In genomic region chr2:178413481-178414260, GRCm38 (mm10) we compare ENCODE assay signal across 8 mouse cellular contexts. TPM values are rescaled to one million over a fixed set of nuclear protein-coding genes. Genes with fewer than 3 reads are reported as not detected.
A peak's percentile ranks its signal among the peaks of the same experiment; 100 is the strongest.
DNase-seq lines count a peak whose midpoint lies in the region; ATAC-seq and TF ChIP-seq lines count a peak whose summit lies in the region.

No protein-coding gene starts in this region.

- H3K36me3 ChIP-seq in kidney, embryonic 15.5 days = peaks cover 7% of the 10 kb centered on the region
- no peaks in the 10 kb centered on the region for H3K36me3 ChIP-seq in forebrain, embryonic 13.5 days (ENCODE audit: poor library complexity, severe bottlenecking)
- peaks cover 5% of the 10 kb centered on the region for H3K36me3 ChIP-seq in hindbrain, embryonic 13.5 days
- peaks cover 6% of the 10 kb centered on the region; the same call in 1 of the 2 replicates for H3K36me3 ChIP-seq in limb, embryonic 14.5 days (ENCODE audit: control insufficient read depth, insufficient read depth, low read length)

- TF ChIP-seq CTCF in bone marrow, adult 2 months (IDR thresholded peaks at IDR 0.05; ENCODE audit: control insufficient read depth, insufficient read depth, low read length) = no peak

- H3K27ac ChIP-seq in kidney, embryonic 15.5 days = peak overlapping the region; percentile 70; the same call in 1 of the 2 replicates
- H3K27ac ChIP-seq in bone marrow, adult 2 months (ENCODE audit: control insufficient read depth, insufficient read depth, low read depth, low read length, poor library complexity) = peak overlapping the region; percentile 97
- no peak overlapping the region for H3K27ac ChIP-seq in forebrain, embryonic 13.5 days
- peak overlapping the region; percentile 89 for H3K27ac ChIP-seq in hindbrain, embryonic 13.5 days
- no peak overlapping the region for H3K27ac ChIP-seq in limb, embryonic 14.5 days (replicated peaks; ENCODE audit: low read depth, low read length)

- H3K9me3 ChIP-seq in kidney, embryonic 15.5 days (replicated peaks) = no peaks in the 10 kb centered on the region
- H3K9me3 ChIP-seq in forebrain, embryonic 13.5 days (replicated peaks) = no peaks in the 10 kb centered on the region
- H3K9me3 ChIP-seq in hindbrain, embryonic 13.5 days = no peaks in the 10 kb centered on the region
- no peaks in the 10 kb centered on the region for H3K9me3 ChIP-seq in limb, embryonic 14.5 days (ENCODE audit: control insufficient read depth, low read length)

- H3K4me2 ChIP-seq in kidney, embryonic 15.5 days = peak overlapping the region; percentile 98
- peak overlapping the region; percentile 98 for H3K4me2 ChIP-seq in forebrain, embryonic 13.5 days
- H3K4me2 ChIP-seq in hindbrain, embryonic 13.5 days = peak overlapping the region; percentile 99
- H3K4me2 ChIP-seq in limb, embryonic 14.5 days (replicated peaks; ENCODE audit: low read depth, low read length, severe bottlenecking) = peak overlapping the region; percentile 99

- peak overlapping the region; percentile 58 for H3K9ac ChIP-seq in kidney, embryonic 15.5 days
- peak overlapping the region; percentile 64 for H3K9ac ChIP-seq in forebrain, embryonic 13.5 days
- peak overlapping the region; percentile 71 for H3K9ac ChIP-seq in hindbrain, embryonic 13.5 days
- peak overlapping the region; percentile 59 for H3K9ac ChIP-seq in limb, embryonic 14.5 days (ENCODE audit: low read depth, low read length, severe bottlenecking)

- TF ChIP-seq POLR2A in bone marrow, adult 2 months (IDR thresholded peaks at IDR 0.05; ENCODE audit: borderline replicate concordance, control insufficient read depth, low read depth, low read length) = peak; percentile 13; the same call in 1 of the 2 replicates
- no peak for TF ChIP-seq POLR2A in limb, embryonic 14.5 days (IDR thresholded peaks at IDR 0.05; ENCODE audit: borderline replicate concordance, extremely low read depth, insufficient read depth, insufficient read length)

- WGBS in kidney, embryonic 15.5 days = 13% methylated on average over 75 of the region's 75 CpGs
- 21% methylated on average over 75 of the region's 75 CpGs for WGBS in bone marrow, adult 2 months
- WGBS in forebrain, embryonic 13.5 days = 15% methylated on average over 75 of the region's 75 CpGs
- 15% methylated on average over 71 of the region's 75 CpGs for WGBS in hindbrain, embryonic 13.5 days
- 15% methylated on average over 60 of the region's 75 CpGs for WGBS in limb, embryonic 14.5 days

- peak overlapping the region; percentile 76 for H3K4me3 ChIP-seq in kidney, embryonic 15.5 days (replicated peaks)
- peak overlapping the region; percentile 81 for H3K4me3 ChIP-seq in bone marrow, adult 2 months (replicated peaks; ENCODE audit: control insufficient read depth, low read depth, low read length)
- H3K4me3 ChIP-seq in forebrain, embryonic 13.5 days = peak overlapping the region; percentile 64
- H3K4me3 ChIP-seq in hindbrain, embryonic 13.5 days = peak overlapping the region; percentile 53
- H3K4me3 ChIP-seq in limb, embryonic 14.5 days (replicated peaks; ENCODE audit: low read length) = peak overlapping the region; percentile 62

- no peak for DNase-seq in kidney, adult 11 months
- no peak for DNase-seq in limb, embryonic 14.5 days (ENCODE audit: low spot score)
- peak; percentile 52 for DNase-seq in right cerebral cortex, postnatal 25 days
- DNase-seq in embryo, embryonic 10 days (ENCODE audit: low spot score) = no peak

- peak; percentile 27 for ATAC-seq in kidney, embryonic 15.5 days (replicated peaks; ENCODE audit: low FRiP score)
- ATAC-seq in forebrain, embryonic 13.5 days = peak; percentile 11
- ATAC-seq in hindbrain, embryonic 13.5 days (ENCODE audit: low FRiP score) = peak; percentile 21
- ATAC-seq in limb, embryonic 14.5 days (ENCODE audit: low FRiP score, low read depth) = 0 out of 2 replicates have a peak, but pooled peaks have one; percentile 10

- H3K4me1 ChIP-seq in kidney, embryonic 15.5 days = peaks cover 37% of the 10 kb centered on the region
- peaks cover 2% of the 10 kb centered on the region for H3K4me1 ChIP-seq in bone marrow, adult 2 months (ENCODE audit: control insufficient read depth, insufficient read depth, low read length)
- H3K4me1 ChIP-seq in forebrain, embryonic 13.5 days = peaks cover 18% of the 10 kb centered on the region
- peaks cover 31% of the 10 kb centered on the region for H3K4me1 ChIP-seq in hindbrain, embryonic 13.5 days (replicated peaks)
- peaks cover 12% of the 10 kb centered on the region for H3K4me1 ChIP-seq in limb, embryonic 14.5 days (ENCODE audit: control insufficient read depth, insufficient read depth, low read length)

- H3K27me3 ChIP-seq in kidney, embryonic 15.5 days = peaks cover 15% of the 10 kb centered on the region
- H3K27me3 ChIP-seq in forebrain, embryonic 13.5 days = peaks cover 23% of the 10 kb centered on the region
- peaks cover 23% of the 10 kb centered on the region for H3K27me3 ChIP-seq in hindbrain, embryonic 13.5 days
- H3K27me3 ChIP-seq in limb, embryonic 14.5 days (ENCODE audit: control insufficient read depth, insufficient read depth, low read length) = peaks cover 19% of the 10 kb centered on the region

RNA-seq across cellular contexts. Expression of gene Ppp1r3d, which starts 0.6 kb away (rescaled TPM):
- polyA plus RNA-seq in kidney, embryonic 15.5 days (2015; fragmentation: Nextera tagmentation; extraction: Ambion mirVana) = 2.4 and 2.9 TPM in 2 replicates
- 0.88 and 5.2 TPM in 2 replicates for polyA plus RNA-seq in bone marrow, adult 2 months (2011; ENCODE audit: insufficient read depth, insufficient read length, low replicate concordance, missing spikeins)
- polyA plus RNA-seq in forebrain, embryonic 13.5 days (2015; fragmentation: Nextera tagmentation; extraction: Ambion mirVana) = 0.68 and 0.74 TPM in 2 replicates
- 2.3 and 2.9 TPM in 2 replicates for polyA plus RNA-seq in hindbrain, embryonic 13.5 days (2015; fragmentation: Nextera tagmentation; extraction: Ambion mirVana)
- polyA plus RNA-seq in limb, embryonic 14.5 days (2012; rRNA removed) = 3.1 and 4.0 TPM in 2 replicates
- 3.9 and 4.0 TPM in 2 replicates for polyA plus RNA-seq in limb, embryonic 14.5 days (2014; fragmentation: Nextera tagmentation; extraction: Ambion mirVana)

RNA-seq across cellular contexts. Expression of gene Fam217b, which starts 0.7 kb away (rescaled TPM):
- 4.1 and 5.5 TPM in 2 replicates for polyA plus RNA-seq in kidney, embryonic 15.5 days (2015; fragmentation: Nextera tagmentation; extraction: Ambion mirVana)
- polyA plus RNA-seq in bone marrow, adult 2 months (2011; ENCODE audit: insufficient read depth, insufficient read length, low replicate concordance, missing spikeins) = 4.6 and 8.6 TPM in 2 replicates
- 1.9 and 3.1 TPM in 2 replicates for polyA plus RNA-seq in forebrain, embryonic 13.5 days (2015; fragmentation: Nextera tagmentation; extraction: Ambion mirVana)
- 8.1 and 9.8 TPM in 2 replicates for polyA plus RNA-seq in hindbrain, embryonic 13.5 days (2015; fragmentation: Nextera tagmentation; extraction: Ambion mirVana)
- polyA plus RNA-seq in limb, embryonic 14.5 days (2012; rRNA removed) = 3.1 and 3.2 TPM in 2 replicates
- 3.7 and 5.7 TPM in 2 replicates for polyA plus RNA-seq in limb, embryonic 14.5 days (2014; fragmentation: Nextera tagmentation; extraction: Ambion mirVana)

RNA-seq across cellular contexts. Expression of gene Sycp2, which starts 6.2 kb away (rescaled TPM):
- 0.04 and 0.17 TPM in 2 replicates for polyA plus RNA-seq in kidney, embryonic 15.5 days (2015; fragmentation: Nextera tagmentation; extraction: Ambion mirVana)
- polyA plus RNA-seq in bone marrow, adult 2 months (2011; ENCODE audit: insufficient read depth, insufficient read length, low replicate concordance, missing spikeins) = 0.61 and 2.7 TPM in 2 replicates
- 0.22 and 0.38 TPM in 2 replicates for polyA plus RNA-seq in forebrain, embryonic 13.5 days (2015; fragmentation: Nextera tagmentation; extraction: Ambion mirVana)
- polyA plus RNA-seq in hindbrain, embryonic 13.5 days (2015; fragmentation: Nextera tagmentation; extraction: Ambion mirVana) = 0.31 and 0.35 TPM in 2 replicates
- polyA plus RNA-seq in limb, embryonic 14.5 days (2012; rRNA removed) = 0.13 and 0.26 TPM in 2 replicates
- 0.06 and 0.19 TPM in 2 replicates for polyA plus RNA-seq in limb, embryonic 14.5 days (2014; fragmentation: Nextera tagmentation; extraction: Ambion mirVana)

RNA-seq across cellular contexts. Expression of gene Cdh26, which starts 16.7 kb away (rescaled TPM):
- polyA plus RNA-seq in kidney, embryonic 15.5 days (2015; fragmentation: Nextera tagmentation; extraction: Ambion mirVana) = 0.70 and 1.2 TPM in 2 replicates
- not detected in 2 replicates for polyA plus RNA-seq in bone marrow, adult 2 months (2011; ENCODE audit: insufficient read depth, insufficient read length, low replicate concordance, missing spikeins)
- 0.06 TPM in 1 of 2 replicates, not detected in the other for polyA plus RNA-seq in forebrain, embryonic 13.5 days (2015; fragmentation: Nextera tagmentation; extraction: Ambion mirVana)
- polyA plus RNA-seq in hindbrain, embryonic 13.5 days (2015; fragmentation: Nextera tagmentation; extraction: Ambion mirVana) = 0.16 and 0.17 TPM in 2 replicates
- 0.23 and 0.33 TPM in 2 replicates for polyA plus RNA-seq in limb, embryonic 14.5 days (2012; rRNA removed)
- 0.21 and 0.41 TPM in 2 replicates for polyA plus RNA-seq in limb, embryonic 14.5 days (2014; fragmentation: Nextera tagmentation; extraction: Ambion mirVana)

Comparison
In these comparisons a context has a peak if more than half of its experiments do, and no peak if none do; other contexts are left out.
1. H3K27ac ChIP-seq: peak in kidney, embryonic 15.5 days (single experiment), bone marrow, adult 2 months (single experiment) and hindbrain, embryonic 13.5 days (single experiment); none in forebrain, embryonic 13.5 days (single experiment) and limb, embryonic 14.5 days (single experiment).
2. Peak in every context shown above with its lines, with median percentiles within 50 percentile points of each other: ATAC-seq, H3K4me2 ChIP-seq, H3K4me3 ChIP-seq and H3K9ac ChIP-seq.